Mouse (Mus musculus) embryo, embryonic 11 days (tissue): ENCODE measurements around the gene 6330409D20Rik.

Experiments
- DNase-seq: peaks from one replicate; pipeline ENCODE4 v3.0.0-alpha.2; 2015

The 6330409D20Rik gene

DNA sequence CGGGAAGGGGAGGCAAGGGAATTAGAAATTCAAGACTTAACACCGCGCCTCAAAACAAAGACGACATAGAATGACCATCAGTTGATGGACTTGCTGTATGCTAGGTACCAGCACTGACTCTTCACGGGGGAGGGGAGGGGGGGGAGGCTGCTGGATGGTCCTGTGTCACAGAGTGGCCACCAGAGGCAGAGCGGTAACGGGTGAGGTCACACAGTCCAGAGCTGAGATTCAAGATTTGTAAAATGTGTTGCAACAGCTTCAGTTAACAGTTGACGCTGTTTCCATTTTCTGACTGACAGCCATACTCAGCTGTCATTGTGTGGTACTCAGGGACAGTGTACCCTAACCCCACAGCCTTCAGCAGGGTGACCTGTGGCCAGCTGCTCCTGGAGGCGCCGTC lies 11.4 kb upstream of the 6330409D20Rik start:
- DNase-seq: peak; percentile 36

DNA sequence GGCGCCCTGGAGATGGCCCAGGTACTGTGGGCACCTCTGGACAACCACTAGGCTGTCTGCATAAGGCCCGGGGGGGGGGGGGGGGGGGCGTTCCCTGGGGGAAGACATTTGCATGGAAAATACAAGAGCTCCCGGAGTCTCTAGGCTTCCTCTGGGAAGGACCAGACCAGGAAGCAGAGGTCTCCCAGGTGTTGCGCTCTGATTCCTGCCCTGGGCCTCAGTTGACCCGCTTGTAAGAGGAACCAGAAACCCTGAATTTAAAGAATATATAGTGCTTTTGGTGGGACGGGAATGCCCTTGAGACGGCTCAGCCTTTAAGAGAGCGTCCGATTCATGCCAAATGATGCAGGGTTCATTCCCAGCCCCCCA lies 10.8 kb upstream of the 6330409D20Rik start:
- DNase-seq: no peak

DNA sequence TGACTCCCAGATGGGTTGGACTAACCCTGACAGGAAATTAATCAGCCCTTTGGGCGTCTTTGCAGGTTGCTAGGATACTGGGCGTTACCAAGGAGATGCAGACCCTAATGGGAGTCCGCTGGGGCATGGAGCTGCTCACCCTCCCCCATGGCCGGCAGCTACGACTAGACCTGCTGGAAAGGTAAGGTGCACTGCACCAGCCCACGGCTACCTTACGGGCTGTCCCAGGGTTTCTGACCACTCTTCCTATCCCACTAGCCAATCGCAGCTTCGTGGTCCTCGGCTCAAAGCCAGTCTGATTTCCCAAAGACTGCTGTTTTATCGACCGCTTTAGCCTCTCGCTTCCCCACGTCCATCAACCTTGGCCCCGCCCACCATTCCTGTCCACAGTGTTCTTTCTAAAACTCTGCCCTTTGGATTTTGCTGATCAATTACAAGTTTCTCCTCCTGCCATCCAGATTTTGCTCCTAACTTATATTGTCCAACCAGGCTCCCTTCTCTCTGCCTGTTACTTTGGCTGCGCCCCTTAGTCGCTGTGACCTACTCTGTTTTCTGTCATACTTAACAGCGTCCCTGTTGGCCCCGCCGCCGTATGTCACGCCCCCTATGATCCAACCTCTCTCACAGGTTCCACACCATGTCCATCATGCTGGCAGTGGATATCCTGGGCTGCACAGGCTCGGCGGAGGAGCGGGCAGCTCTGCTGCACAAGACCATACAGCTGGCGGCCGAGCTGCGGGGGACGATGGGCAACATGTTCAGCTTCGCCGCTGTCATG lies 10.3 kb upstream of the 6330409D20Rik start:
- DNase-seq: peak; percentile 87

DNA sequence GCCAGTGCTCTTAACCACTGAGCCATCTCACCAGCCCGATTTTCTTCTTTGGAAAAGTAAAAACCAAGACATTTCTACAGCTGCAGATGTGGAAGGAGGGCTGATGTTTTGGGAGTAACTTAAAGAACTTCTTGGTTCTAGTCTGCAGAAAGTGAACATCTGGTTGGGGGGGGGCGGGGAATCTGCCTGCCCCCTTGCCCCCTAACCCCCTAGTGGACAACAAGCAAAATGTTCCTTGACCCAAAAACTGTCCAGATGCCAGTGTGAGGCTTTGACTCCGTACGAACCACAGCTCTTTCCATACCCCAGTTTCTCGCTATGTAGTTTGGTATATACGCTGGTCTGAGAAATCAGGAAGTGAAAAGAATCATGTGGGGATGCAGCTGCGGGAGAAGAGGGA lies 9.4 kb upstream of the 6330409D20Rik start:
- DNase-seq: no peak

DNA sequence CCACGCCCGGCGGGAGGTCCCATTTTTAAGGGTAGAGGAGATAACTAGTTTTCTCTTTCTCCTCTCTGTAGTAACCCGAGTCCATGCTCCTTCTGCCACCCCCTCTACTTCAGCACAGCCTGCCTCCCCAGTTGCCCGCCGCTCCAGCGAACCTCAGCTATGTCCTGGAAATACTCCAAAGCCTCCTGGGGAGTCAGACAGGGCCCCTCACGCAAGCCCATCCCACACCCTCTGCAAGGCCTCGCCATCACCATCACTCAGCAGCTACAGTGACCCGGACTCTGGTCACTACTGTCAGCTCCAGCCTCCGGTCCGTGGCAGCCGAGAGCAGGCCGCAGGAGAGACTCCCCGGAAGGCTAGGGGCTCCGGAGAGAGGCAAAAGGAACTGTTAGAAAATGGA lies 8.3 kb upstream of the 6330409D20Rik start:
- DNase-seq: no peak

DNA sequence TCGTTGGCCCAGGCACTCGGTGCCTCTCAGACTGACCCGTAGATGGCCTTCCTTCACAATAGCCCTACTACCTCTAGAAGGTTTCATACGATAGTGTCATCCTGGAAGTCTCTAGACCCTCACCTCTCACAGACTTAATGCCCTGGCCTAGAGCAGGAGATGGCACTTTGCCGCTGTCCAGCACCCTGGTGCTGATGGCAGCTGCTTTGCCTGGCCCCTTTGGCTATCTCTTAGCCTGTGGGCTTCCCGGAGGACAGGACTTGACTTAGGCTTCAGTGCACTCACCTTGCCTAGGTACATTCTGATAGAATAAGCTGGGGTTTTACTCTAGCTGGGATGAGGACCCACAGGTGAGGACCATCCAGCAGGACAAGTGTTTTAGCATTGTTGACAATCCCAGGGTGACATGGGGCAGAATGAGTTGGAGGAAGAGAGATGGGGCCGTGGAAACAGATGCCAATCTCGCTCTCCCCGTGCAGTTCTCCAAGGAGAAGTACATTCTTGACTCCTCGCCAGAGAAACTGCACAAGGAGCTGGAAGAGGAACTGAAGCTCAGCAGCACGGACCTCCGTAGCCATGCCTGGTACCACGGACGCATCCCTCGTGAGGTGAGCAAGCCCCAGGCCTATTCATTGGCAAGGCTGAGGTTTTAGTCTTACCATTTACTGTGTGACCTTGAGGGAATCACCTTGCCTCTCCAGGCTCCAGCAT lies 3.6 kb upstream of the 6330409D20Rik start:
- DNase-seq: no peak

DNA sequence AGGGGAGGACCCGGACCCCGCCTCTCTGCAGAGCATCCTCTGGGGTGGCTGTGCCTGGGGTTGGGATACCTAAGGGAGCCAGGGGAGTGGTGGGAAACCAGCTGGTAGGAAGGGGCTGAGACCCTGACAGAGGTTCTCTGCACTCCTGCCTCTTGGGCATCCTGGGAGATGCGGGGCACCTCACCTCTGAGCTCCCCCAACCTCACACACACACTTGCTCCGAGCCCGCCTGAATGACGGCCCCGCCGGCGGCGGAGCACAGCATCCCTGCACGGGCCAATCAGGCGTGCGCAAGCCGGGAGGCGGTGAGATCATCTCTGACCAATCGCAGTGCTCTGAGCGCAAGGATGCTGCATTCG lies 1.3 kb upstream of the 6330409D20Rik start:
- peak; percentile 87 for DNase-seq

DNA sequence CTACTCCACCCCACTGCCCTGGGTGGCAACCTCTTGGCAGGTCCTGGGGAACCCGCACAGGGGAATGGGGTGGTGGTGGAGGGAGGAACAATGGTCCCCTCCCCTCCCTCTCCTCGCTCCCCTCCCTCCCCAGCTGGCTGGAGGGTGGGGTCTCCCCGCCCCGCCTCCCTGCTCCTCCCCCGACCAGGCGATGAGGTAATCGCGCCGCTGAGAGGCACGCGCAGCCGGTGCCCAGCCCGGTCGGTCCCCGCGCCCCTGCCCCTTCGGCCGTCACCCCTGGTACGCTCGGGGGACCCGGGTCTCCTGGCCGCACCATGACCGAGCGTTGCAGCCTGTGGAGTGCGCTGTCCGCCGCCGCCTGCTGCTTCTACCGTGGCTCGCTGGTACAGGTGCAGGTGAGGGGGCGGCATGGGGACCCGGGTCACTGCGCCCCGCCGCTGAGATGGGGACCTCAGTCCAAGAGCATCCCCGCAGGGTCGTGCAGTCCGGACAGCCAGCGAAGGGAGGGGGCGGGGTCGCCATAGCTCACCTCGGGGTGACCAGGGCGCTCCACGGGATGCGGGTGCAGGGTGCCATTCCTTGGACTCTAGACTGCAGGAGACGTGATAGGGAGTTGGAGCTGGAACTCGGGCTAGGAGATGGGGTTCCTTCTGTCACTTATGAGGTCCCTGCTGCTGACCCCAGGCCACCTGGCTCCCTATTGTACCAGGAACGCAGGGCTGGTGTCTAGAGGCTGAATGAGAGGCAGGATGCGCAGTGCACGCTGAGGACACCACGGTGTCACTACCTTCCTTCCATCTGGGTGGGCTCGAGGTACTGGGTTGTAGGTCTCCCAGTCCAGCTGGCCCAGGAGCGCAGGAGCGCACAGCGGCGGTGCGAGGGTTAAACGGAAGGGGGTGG lies 707 bp upstream of the 6330409D20Rik start:
- DNase-seq: peak; percentile 78

DNA sequence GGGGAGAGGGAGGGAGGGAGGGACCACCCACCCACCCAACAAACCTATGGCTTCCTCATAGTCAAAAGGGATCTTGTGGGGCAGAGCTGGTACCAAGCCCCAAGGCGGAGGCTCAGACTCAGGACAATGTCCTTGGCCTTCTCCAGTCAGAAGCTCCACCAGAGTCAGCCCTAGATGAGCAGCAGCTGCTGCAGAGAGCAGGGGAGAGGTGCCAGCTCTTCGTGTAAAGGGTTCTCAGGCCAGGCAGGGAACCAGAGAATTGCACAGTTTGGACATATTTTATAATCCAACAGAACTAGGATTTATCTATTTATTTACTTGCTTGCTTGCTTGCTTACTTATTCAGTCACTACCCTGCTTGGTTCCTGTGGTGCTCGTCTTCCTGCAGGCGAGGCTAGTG lies 1.5 kb downstream of the 6330409D20Rik start:
- no peak for DNase-seq

DNA sequence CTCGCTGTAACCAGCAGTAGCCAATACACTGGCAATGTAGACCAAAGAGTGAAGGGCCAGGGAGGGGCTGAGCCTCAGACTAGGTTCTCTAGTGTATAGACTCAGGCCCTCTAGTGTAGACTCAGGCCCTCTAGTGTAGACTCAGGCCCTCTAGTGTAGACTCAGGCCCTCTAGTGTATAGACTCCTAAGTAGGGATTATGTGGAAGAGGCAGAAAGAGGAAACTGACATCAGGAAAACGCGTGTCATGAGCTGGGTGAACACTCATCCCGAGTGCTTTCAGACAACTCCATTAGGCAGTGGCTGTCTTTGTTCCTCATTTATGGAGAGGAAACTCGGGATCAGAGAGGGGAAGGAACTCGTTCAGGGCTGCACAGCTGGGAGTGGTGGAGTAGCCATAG lies 3.8 kb downstream of the 6330409D20Rik start:
- no peak for DNase-seq

DNA sequence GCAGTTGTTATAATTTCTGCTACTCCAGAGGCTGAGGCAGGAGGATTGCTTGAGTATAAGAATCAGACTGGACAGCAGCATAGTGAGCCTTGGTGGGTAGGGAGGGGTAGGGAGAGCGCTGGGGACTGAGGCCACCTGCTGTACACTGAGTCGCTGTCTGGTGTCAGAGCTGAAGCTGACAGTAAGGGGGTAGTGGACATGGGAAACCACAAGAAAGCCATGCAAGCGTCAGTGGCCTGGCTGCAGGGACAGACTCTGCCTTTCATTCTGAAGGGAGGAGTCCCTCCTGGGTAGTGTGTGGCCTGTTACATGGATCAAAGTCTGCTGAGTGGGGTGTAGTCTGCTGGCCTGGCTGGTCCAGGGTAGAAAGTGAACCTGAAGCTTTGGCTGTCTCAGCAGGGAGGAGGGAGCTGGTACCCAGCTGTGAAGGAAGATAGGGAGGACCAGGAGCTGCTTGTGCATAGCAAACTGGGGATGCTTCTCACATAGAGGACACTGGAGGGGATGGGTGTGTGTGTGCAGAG lies 4.4 kb downstream of the 6330409D20Rik start:
- no peak for DNase-seq

DNA sequence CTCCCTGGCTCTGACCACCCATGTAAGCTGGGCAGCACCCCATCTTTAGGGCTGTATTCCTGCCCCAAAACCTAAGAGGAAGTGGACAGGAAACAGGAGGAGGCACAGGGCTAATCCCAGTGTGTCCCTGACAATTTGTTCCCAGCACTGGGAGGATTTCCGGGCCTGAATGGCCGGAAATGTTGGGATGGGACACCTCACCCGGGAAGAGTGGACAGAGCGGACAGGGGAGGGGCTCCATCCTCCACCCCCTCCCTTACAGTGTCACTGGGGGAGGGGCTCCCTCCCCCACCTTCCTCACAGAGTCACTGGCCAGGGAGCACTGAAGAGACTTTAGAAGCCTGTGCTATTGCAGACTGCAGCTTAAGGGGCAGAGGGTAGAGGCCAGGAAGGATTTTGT lies 5.9 kb downstream of the 6330409D20Rik start:
- DNase-seq: no peak

DNA sequence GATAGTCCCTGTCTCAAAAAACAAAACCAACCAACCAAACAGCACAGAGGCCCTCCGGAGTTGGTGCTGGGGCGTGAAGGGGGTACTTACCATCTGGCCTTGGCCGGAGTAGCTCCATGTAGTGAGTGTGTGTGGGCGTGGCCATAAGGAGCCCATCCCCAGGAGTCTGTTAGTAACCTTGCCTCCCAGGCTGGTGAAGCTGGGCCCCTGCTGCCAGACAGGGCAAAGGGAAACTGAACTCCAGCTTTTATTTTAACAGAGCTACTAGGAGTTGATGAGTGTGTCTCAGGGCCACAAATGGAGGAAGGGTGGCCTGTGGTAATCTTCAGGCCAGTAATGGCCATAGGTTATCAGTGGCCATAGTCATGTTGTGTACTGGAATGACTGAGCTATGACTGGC lies 6.3 kb downstream of the 6330409D20Rik start:
- DNase-seq: no peak

DNA sequence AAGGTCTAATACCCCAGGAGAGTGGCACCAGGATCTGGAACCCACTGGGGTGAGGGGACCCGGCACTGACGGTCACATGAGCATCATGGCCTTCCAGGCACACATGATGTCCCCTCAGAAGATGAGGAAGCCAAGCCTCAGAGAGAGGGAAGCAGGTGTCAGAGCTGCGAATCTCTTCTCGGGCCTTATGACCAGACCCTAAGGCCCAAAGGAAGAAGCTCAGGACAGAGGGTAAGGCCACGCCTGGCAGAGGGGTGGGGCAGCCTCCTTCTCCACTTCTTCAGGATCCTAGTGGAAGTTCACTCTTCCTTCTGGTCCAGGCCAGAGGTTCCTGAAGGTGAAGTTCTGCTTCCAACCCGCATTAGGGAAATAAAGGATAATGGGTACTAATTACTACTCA lies 8.1 kb downstream of the 6330409D20Rik start:
- no peak for DNase-seq

DNA sequence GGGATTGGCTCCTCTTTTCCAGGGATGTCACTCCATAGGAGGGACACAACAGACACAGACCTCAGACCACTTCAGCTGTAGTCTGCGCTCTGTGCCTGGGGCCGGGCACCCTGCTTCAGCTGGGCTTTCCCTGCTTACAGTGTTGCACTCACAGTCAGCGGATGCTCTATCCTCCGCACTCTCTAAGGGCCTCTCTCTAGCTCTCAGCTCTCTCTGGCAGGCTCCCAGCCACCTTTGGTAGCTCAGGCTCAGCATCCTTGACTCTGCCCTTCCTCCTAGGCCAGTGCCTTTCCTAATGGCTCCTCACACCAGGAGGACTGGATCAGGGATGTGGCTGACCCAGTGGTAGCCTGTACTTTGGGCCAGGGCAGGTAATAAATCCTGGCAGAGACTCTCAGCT lies 8.9 kb downstream of the 6330409D20Rik start:
- DNase-seq: no peak

DNA sequence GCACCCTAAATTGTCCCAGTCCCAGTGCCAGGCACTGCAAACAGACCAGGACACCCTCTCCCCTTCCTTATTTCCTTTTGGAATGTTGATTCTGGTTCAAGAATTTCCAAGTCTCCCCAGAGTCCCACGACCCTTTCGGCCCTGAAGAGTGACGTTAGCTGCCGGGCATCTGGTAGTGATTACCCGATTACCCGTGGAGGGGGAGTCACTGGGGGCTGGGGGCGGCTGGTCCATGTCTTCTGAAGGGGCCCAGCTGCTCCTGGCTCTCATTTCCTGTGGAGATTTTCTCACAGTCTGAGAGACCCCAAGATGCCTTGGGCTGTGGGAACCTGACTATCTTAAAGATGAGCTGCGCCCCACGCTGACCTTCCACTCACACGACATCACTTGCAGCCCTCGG lies 10.0 kb downstream of the 6330409D20Rik start:
- peak; percentile 85 for DNase-seq

DNA sequence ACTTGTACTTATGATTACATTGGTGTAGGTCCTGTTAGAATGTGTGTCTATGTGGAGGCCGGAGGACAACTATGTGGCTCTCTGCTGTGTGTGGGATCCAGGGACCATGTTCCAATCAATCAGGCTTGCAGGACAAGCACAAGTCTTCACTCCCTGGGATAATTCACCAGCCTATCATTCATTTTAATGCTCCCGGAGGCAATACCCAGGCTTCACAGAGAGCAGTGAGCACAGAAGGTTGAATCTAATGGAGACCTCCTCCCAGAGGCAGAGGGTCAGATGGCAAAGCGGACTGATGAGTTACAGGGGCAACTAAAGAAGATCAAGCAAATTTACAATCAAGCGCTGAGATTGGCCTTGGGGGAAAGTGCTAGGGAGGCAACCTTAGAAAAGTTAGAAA lies 11.3 kb downstream of the 6330409D20Rik start:
- DNase-seq: no peak

DNA sequence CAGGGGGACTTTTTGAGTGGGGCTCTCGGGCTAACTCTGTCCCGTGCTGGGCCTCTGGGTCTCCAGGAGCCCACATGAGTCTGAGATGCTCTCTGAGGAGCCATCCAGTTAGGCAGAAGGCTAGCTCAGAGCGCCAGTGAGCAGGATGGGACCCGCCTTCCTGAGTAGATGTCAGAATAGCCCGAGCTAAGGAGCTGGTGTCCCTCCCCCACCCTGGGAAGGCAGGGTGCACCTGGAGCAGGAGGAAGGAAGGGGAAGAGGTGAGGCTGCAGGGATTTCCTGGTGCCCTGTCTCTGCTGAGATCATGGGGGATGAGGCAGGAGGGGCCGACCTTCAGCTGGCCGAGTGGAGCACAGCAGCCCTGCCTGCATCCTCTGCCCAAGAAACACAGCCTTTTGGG lies 12.4 kb downstream of the 6330409D20Rik start:
- DNase-seq: no peak

DNA sequence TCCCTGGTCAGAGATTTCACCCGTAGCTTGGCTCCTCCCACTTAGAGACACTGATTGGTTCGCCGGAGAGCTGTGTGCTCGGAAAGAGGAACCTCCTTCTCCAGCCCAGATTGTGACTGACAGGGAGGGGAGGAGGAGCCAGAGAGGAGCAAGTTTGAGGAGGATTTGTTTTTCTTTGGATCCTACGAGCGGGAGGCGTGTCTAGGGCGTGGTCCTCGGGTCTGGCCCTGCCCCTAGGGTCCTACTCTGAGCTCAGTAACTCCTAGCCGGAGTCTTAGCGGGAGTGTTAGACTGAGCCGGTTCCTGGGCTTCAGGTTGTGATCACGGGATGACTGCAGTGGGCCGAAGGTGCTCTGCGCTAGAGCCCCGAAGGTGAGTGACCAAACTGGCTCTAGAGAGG lies 13.4 kb downstream of the 6330409D20Rik start:
- DNase-seq: peak; percentile 96

DNA sequence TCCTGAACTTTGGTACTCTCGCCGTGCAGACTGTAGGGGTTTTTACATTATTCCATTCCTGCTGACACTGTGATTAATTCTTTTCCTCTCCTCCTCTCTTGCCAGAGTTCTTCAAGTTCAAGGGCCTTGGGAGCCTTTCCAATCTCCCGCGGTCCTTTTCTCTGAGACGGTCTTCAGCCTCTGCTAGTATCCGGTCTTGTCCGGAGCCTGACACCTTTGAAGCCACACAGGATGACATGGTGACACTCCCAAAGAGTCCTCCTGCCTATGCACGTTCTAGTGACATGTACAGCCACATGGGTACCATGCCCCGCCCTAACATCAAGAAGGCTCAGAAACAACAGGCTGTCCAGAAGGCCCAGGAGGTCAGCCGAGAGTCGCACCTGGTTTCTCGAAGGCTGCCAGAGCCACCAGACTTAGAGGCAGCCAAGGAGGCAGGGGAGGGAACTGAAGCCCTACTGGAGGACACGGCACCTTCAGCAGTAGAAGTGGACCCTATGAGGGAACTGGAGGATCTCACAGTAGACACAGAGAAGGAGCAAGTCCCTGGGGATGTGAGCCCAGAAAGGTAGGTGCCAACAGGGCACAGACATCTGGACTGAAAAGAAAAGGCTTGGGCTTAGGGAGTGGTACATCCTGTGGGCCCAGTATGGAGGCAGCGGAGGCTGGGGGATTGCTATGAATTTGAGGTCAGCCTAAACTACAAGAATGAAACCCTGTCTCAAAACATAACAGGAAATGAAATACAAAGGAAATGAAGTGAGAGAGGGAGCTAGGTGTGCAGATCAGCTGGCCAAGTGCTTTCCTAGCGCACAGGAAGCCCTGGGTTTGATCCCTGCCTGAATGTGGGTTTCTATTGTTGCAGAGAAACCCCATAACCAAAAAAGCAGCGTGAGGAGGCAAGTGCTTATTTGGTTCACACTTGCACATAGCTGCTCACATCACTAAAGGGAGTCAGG lies 15.7 kb downstream of the 6330409D20Rik start:
- DNase-seq: no peak

DNA sequence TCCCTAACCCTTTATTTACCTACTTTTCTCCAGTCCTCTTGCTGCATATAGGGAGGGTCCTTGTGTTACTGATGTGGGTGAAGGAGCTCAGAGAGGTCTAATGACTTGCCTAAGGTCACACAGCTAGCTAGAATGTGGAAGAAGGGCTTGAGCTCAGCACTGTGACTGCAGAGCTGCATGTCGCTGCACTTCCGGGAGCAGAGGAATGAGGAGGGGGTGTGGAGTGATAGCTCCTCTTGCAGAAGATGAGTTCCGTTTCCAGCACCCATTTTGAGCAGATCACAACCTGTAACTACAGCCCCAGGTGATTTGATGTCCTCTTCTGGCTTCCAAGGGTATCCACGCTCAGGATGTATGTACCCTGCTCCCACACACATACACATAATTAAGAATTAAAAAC lies 16.7 kb downstream of the 6330409D20Rik start:
- no peak for DNase-seq

DNA sequence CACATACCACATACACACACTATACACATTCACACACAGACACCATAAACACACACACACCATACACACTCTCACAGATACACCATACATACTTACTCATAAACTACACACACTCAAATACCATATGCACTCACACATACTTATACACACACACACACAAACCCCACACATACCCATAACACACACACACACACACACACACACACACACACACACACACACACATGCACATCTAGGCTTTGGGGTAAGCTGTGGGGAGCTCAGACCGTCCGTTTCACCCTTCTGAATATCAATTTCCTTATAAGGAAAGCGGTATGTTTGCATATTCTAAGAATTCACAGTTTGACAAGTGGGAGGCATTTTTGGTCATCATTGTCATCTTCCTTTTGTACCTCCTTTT lies 18.2 kb downstream of the 6330409D20Rik start:
- no peak for DNase-seq
